Mouse (Mus musculus) testis, adult 2 months (tissue): ENCODE data around the gene Cdca8. TPM values are rescaled to one million over a fixed set of nuclear protein-coding genes. Genes with fewer than 3 reads are reported as not detected.
"Not testable (repeated sequence)": the region's sequence is repeated elsewhere in the genome, so short reads cannot be mapped to it uniquely, and the experiment has no call there.

ENCODE experiments used
- H3K27ac ChIP-seq: fragments of 200-500 bp; 2 replicates; pipeline ENCODE4 v1.5.1; 2012; ENCODE audit warnings: low read depth, low read length; ENCODE audit not compliant: control insufficient read depth, insufficient read depth
- H3K27me3 ChIP-seq: fragments of 200-500 bp; 2 replicates; pipeline ENCODE4 v1.6.1; 2012; ENCODE audit warnings: mild to moderate bottlenecking, low read length, moderate library complexity; ENCODE audit not compliant: control insufficient read depth, insufficient read depth
- H3K36me3 ChIP-seq: fragments of 200-500 bp; 2 replicates; pipeline ENCODE4 v1.6.1; 2012; ENCODE audit warnings: mild to moderate bottlenecking, low read length; ENCODE audit not compliant: control insufficient read depth, insufficient read depth
- H3K4me1 ChIP-seq: fragments of 200-500 bp; 2 replicates; pipeline ENCODE4 v1.6.1; 2012; ENCODE audit warnings: low read length; ENCODE audit not compliant: control insufficient read depth, insufficient read depth
- H3K4me3 ChIP-seq: fragments of 200-500 bp; 2 replicates; pipeline ENCODE4 v1.5.1; 2012; ENCODE audit warnings: low read depth, mild to moderate bottlenecking, low read length, moderate library complexity, mixed read lengths; ENCODE audit not compliant: control insufficient read depth
- CTCF ChIP-seq: fragments of 200-500 bp; IDR thresholded peaks from 2 replicates; pipeline ENCODE4 v1.5.1; 2012; ENCODE audit warnings: low read depth, mild to moderate bottlenecking, inconsistent platforms, low read length, moderate library complexity; ENCODE audit not compliant: control insufficient read depth, insufficient read depth, insufficient replicate concordance
- POLR2A ChIP-seq: fragments of 200-500 bp; IDR thresholded peaks from 2 replicates; pipeline ENCODE4 v1.6.1; 2012; ENCODE audit warnings: low read depth, mild to moderate bottlenecking, inconsistent platforms, low read length, moderate library complexity; ENCODE audit not compliant: control insufficient read depth
- polyA plus RNA-seq: library from polyadenylated mRNA; depleted of rRNA; stranded (reverse); fragments of >200 nt; gene quantifications from 2 replicates; pipeline ENCODE4 v1.2.3, GENCODE M21; 2012; rRNA removed

Gene Cdca8
- 45.5 and 47.0 TPM in 2 replicates for polyA plus RNA-seq

DNA sequence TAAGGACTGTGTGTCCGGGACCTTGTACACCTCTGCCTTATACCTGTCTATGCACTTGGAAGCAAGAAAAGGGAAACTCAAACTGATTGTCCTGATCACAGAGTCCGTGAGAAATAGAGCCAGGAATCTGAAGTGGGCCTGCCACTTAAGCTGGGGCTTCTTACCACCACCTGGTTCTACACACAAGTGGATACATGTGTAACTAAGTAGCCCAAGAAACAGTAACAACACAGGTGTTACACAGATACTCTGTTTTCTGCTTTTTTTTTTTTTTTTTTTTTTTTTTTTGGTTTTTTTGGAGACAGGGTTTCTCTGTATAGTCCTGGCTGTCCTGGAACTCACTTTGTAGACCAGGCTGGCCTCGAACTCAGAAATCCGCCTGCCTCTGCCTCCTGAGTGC, at the start of gene Cdca8:
Gene Cdca8 (minus strand): TSS at position 101 of the 400 bp plus-strand sequence.
- not testable (repeated sequence) for H3K4me1 ChIP-seq, H3K27ac ChIP-seq, H3K4me3 ChIP-seq, H3K36me3 ChIP-seq, H3K27me3 ChIP-seq

DNA sequence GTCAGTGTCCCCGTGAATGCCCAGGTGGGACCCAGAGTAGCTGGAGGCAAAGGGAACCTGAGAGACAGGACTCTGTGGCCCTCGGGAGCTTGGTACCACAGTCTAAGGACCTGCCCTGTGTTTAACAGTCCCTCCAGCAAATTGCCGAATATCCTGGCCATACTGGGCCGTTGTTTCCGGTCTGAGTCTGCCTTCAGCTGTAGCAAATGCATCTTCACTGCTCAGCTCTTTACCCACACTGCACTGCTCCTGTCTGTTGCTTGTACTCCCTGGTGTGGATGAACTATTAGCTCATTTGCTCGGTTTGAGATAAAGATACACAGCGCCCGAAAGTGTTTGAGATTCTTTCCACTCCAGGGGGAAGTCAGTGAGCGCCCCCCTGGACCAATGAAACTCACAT, 49.3 kb upstream of the Cdca8 start:
- H3K4me3 ChIP-seq, result no peak overlapping the region
- H3K27me3 ChIP-seq, result no peaks in the 10 kb centered on the region; the same call in none of the 2 replicates
- no peaks in the 10 kb centered on the region for H3K36me3 ChIP-seq
- H3K4me1 ChIP-seq, result peaks cover 13% of the 10 kb centered on the region
- TF ChIP-seq POLR2A (no peak), CTCF (no peak)
- no peak overlapping the region for H3K27ac ChIP-seq

DNA sequence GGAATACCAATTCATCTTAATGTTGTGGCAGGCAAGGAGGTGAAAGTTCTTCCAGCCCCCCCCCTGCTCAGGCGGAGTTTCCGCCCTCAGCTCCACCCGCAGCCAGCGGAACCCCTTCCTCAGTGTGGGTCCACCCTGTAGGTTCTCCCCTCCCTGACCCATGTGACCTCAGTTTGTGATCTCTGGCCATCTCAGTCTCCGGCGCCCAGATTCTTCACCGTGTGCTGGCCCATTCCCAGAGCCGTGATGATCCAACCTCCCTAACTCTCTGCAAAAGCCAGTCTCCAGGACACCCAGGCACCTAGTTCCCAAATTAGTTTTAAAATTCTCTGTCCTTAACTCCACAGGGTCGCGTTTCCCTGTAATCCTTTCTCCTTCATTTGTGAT, 48.6 kb upstream of the Cdca8 start:
- TF ChIP-seq CTCF (no peak), POLR2A (no peak)
- no peak overlapping the region for H3K27ac ChIP-seq
- no peak overlapping the region for H3K4me3 ChIP-seq
- H3K4me1 ChIP-seq, result peaks cover 13% of the 10 kb centered on the region
- no peaks in the 10 kb centered on the region; the same call in none of the 2 replicates for H3K27me3 ChIP-seq
- H3K36me3 ChIP-seq, result no peaks in the 10 kb centered on the region

DNA sequence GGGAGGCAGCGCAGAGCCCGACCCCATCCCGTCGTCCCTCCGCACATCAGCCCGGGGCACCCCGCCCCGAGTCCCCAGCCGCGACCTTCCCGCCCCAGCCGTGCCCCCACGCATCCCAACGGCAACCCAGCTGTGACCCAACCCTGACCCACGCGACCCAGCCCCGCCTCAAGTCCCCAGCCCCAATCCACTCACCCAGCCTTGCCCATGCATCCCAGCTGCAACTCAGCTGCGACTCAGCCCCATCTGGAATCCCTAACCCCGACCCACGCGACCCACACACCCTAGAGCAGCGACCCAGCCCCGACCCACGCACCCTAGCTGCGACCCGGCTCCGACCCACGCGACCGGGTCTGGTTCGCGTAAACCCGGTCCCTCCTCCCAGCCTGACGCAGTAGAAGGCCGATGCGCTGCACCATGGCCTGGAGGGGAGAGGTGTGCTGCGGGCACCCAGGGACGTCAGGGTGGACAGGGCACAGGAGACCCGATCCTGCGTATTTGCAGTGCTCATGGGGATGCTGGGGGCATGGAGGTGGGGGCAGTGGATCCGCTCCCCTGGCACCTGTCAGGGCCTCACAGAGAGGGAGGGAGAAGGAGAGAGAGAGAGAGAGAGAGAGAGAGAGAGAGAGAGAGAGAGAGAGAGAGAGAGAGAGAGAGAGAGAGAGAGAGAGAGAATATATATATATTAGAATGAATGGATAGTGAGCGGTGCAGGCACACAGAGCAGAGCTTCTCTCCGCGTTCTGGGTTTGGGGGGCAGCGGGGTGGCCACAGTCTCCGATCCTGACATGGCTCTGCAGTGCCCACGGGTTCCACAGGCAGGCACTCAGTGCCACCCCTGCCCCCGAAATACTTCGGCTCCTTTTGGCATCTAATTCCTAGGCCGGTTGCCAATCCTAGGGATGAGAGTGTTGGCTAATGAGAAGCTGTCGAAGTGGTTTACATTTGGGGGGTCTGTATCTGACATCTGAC, 47.9 kb upstream of the Cdca8 start:
- Histone ChIP-seq H3K36me3 (no peaks in the 10 kb centered on the region), H3K27ac (no peak overlapping the region), H3K4me1 (peaks cover 13% of the 10 kb centered on the region), H3K27me3 (no peaks in the 10 kb centered on the region; the same call in none of the 2 replicates), H3K4me3 (peak overlapping the region; percentile 41)
- TF ChIP-seq CTCF, result no peak
- TF ChIP-seq POLR2A, result no peak

DNA sequence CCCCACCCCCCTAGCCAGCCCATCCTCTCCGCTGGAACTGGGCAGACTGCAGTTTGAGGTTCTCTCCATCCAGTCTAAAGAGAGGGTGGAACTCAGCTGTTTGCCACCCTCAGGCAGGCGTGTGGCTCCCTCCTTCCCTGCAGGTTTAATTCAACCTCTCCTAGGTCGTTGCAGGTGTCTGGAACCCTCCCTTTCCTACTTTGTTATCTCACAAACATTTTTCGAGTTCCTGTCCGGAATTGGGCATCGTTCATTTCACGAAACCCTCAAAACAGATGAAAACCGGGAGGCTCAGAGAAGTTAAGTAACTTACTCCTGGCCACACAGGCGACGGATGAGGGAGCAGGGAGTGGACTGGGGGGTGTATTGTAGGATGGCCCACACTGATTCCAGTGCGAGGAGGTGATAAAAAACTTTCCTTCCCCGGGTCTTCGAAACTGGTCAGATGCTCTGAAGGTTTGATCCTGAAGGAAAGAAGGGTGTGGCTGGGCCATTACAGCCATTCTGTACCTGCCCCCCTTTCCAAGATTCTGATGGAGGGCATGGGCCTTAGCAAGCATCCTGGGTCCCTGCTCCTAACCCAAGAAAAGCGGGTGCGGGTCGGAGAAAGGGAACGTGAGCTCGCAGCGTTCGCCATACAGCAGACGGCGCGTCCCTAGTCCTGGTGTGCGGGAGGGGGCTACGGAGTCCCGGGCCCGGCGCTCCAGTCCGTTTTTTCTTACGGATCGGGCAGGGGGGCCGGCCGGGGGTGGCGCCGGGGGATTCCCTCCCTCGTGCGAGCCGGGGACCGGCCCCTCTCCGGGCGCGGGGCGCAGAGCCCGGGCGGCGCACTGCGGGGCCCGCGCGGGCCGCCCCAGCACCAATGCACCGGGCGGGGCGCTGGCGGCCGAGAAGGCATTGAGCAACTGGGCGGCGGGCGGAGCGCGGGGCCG, 46.8 kb upstream of the Cdca8 start, which contains the start of gene Rspo1:
Gene Rspo1 (plus strand): TSS at position 760 of the 932 bp plus-strand sequence.
- H3K4me1 ChIP-seq, result peaks cover 13% of the 10 kb centered on the region
- no peaks in the 10 kb centered on the region for H3K36me3 ChIP-seq
- H3K27me3 ChIP-seq, result no peaks in the 10 kb centered on the region; the same call in none of the 2 replicates
- peak within 1 kb of the TSS; percentile 41 for H3K4me3 ChIP-seq
- TF ChIP-seq CTCF (no peak), POLR2A (no peak)
- H3K27ac ChIP-seq, result no peak within 1 kb of the TSS

DNA sequence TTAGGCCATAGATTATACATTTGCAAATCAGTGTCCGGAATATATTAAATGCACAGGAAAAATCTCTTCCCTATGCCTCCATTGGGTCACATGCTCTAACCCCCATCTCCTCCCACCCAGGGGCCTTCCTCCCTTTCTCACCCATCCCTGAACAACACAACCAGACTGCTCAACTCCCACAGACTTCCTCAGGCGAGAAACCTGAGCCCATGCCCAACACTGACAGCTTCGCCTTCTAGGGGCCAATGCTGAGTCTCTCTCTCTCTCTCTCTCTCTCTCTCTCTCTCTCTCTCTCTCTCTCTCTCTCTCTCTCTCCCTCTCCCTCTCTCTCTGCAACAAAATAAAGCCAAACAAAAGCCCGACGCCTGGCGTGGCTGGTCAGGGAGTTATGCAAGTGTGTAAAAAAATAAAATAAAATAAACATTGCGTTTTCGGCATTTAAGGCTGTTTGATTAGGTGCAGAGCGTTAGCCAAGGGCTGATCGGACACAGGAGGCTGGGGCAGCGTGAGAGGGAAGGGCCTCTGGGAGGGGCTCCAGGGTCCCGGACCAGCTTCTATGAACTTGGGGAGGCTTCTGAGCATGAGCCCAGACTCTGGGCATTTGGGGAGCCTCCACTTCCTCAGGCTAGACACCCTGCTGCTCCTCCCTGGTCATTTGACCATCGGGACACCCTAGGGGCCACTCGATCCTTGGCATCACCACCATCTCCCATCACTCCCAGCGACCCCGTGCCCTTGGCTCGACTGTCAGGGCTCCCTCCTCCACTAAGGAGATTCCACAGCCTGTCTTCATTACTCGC, 46.0 kb upstream of the Cdca8 start:
- no peak overlapping the region for H3K4me3 ChIP-seq
- H3K27me3 ChIP-seq, result no peaks in the 10 kb centered on the region; the same call in none of the 2 replicates
- no peak for TF ChIP-seq CTCF
- TF ChIP-seq POLR2A, result no peak
- no peak overlapping the region for H3K27ac ChIP-seq
- no peaks in the 10 kb centered on the region for H3K36me3 ChIP-seq
- peaks cover 13% of the 10 kb centered on the region for H3K4me1 ChIP-seq
